Mouse (Mus musculus) hindbrain, embryonic 14.5 days (tissue): ENCODE data around the gene Eprs. TPM values are rescaled to one million over a fixed set of nuclear protein-coding genes. Genes with fewer than 3 reads are reported as not detected.

Experiments used
- ATAC-seq: fragments of 200-750 bp; cut with Nextera tagmentation; 2 replicates; pipeline ENCODE4 v1.8.0; 2017; ENCODE audit warnings: moderate number of reproducible peaks, mild to moderate bottlenecking, moderate TSS enrichment, moderate library complexity; ENCODE audit not compliant: low FRiP score
- DNase-seq: peaks from one replicate; pipeline ENCODE4 v3.0.0-alpha.2; 2015; ENCODE audit warnings: low spot score
- H3K27ac ChIP-seq: fragments of 300-500 bp; sonication (generic); 2 replicates; pipeline ENCODE4 v1.5.1; 2014; ENCODE audit warnings: mild to moderate bottlenecking, moderate library complexity
- H3K27me3 ChIP-seq: fragments of 300-500 bp; sonication (generic); 2 replicates; pipeline ENCODE4 v1.6.1; 2014; ENCODE audit warnings: mild to moderate bottlenecking, low read length, mixed read lengths; ENCODE audit not compliant: control insufficient read depth, insufficient read depth
- H3K36me3 ChIP-seq: fragments of 300-500 bp; sonication (generic); replicated peaks from 2 replicates; pipeline ENCODE4 v1.6.1; 2014; ENCODE audit not compliant: control insufficient read depth, insufficient read depth
- H3K4me1 ChIP-seq: fragments of 300-500 bp; sonication (generic); replicated peaks from 2 replicates; pipeline ENCODE4 v1.6.1; 2014; ENCODE audit warnings: antibody characterized with exemption, low read length, mixed read lengths; ENCODE audit not compliant: control insufficient read depth, insufficient read depth
- H3K4me2 ChIP-seq: fragments of 300-500 bp; sonication (generic); replicated peaks from 2 replicates; pipeline ENCODE4 v1.6.1; 2014; ENCODE audit warnings: mild to moderate bottlenecking, moderate library complexity
- H3K4me3 ChIP-seq: fragments of 300-500 bp; sonication (generic); replicated peaks from 2 replicates; pipeline ENCODE4 v1.5.1; 2014; ENCODE audit warnings: mild to moderate bottlenecking, low read length
- H3K9ac ChIP-seq: fragments of 300-500 bp; sonication (generic); 2 replicates; pipeline ENCODE4 v1.6.1; 2014
- H3K9me3 ChIP-seq: fragments of 300-500 bp; sonication (generic); 2 replicates; pipeline ENCODE4 v1.6.1; 2016; ENCODE audit warnings: low read length; ENCODE audit not compliant: control insufficient read depth
- WGBS: fragments of 180-500 bp; shearing (Covaris S2); extraction: QIAGEN DNeasy Blood & Tissue Kit; methylation state at CpG from one replicate; pipeline ENCODE4 v1.1.7; 2014; 5-methylcytosine and 5-hydroxymethylcytosine counted together
- polyA plus RNA-seq: library from polyadenylated mRNA; unstranded; fragments of >200 nt; fragmentation: Nextera tagmentation; extraction: Ambion mirVana; gene quantifications from 2 replicates; pipeline ENCODE4 v1.2.1, GENCODE M21; 2014

Eprs gene
- polyA plus RNA-seq, 1 experiment from 2014 or later = 142 TPM

DNA sequence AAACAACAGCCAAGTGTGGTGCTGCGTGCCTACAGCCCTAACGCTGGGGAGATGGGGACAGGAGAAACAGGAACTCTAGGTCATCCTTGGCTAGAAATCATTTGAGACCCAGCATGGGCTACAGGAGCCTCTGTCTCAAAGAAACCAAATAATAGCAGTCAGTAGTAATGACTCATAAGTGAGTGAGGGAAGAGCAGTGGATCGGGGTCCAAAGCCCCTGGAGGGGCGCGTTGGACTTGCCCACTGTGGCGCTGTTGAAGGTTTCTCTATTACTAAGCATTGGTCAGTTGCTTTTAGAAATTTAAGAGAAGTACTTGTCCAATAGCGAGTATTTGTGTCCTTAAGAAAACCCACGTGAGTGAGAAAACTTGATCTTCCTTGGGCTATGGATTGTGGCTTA, 9.5 kb upstream of the Eprs start:
- Histone ChIP-seq H3K36me3 (peaks cover 89% of the 10 kb centered on the region), H3K4me3 (no peak overlapping the region), H3K9ac (no peak overlapping the region), H3K4me1 (no peaks in the 10 kb centered on the region), H3K27me3 (no peaks in the 10 kb centered on the region), H3K27ac (no peak overlapping the region), H3K4me2 (no peak overlapping the region), H3K9me3 (no peaks in the 10 kb centered on the region)
- DNase-seq (no peak), ATAC-seq (no peak)
- WGBS = 98% methylated on average over 8 of the region's 8 CpGs

DNA sequence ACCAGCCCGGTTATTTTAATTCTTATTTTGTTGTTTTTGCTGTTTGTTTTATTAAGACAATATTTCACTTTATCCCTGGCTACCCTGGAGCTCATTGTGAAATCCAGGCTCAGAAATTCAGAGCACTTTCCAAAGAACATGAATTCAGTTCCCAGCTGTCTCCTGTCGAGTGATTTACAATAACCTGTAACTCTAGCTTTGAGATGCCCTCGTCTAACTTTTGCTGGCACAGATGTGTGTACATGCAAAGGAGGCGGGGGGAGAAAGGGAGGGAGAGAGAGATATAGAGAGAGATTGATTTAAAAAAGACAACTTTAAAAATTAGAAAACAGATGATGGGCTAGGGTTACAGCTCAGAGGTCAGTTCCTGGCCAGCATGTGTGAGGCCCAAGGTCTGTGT, 8.1 kb upstream of the Eprs start:
- H3K27ac ChIP-seq = no peak overlapping the region
- H3K9me3 ChIP-seq = no peaks in the 10 kb centered on the region
- H3K4me2 ChIP-seq = no peak overlapping the region
- DNase-seq (no peak), ATAC-seq (no peak)
- 94% methylated on average over 4 of the region's 4 CpGs for WGBS
- H3K4me3 ChIP-seq = no peak overlapping the region
- H3K4me1 ChIP-seq = no peaks in the 10 kb centered on the region
- H3K36me3 ChIP-seq = peaks cover 82% of the 10 kb centered on the region
- H3K9ac ChIP-seq = no peak overlapping the region
- no peaks in the 10 kb centered on the region for H3K27me3 ChIP-seq

DNA sequence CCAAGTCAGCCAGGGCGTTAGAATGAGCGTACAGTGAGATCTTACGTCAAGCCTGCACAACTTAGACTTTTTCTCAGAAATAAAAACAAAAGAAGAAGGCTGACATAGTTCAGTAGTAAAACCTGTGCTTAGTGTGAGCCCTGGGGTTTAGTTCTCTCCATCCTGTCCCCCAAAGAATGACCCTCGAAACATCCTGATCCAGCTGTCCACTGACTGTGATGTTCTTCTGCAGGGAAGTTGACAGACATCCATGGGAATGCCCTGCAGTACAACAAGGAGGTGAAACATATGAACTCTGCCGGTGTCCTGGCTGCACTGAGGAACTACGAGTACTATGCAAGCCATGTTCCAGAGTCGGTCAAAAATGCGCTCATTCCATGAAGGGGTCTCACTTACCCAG, 6.6 kb upstream of the Eprs start:
- 94% methylated on average over 8 of the region's 8 CpGs for WGBS
- Histone ChIP-seq H3K27ac (no peak overlapping the region), H3K36me3 (peaks cover 68% of the 10 kb centered on the region), H3K27me3 (no peaks in the 10 kb centered on the region), H3K9ac (no peak overlapping the region), H3K4me1 (no peaks in the 10 kb centered on the region), H3K4me3 (no peak overlapping the region), H3K4me2 (no peak overlapping the region), H3K9me3 (no peaks in the 10 kb centered on the region)
- DNase-seq (no peak), ATAC-seq (no peak)

DNA sequence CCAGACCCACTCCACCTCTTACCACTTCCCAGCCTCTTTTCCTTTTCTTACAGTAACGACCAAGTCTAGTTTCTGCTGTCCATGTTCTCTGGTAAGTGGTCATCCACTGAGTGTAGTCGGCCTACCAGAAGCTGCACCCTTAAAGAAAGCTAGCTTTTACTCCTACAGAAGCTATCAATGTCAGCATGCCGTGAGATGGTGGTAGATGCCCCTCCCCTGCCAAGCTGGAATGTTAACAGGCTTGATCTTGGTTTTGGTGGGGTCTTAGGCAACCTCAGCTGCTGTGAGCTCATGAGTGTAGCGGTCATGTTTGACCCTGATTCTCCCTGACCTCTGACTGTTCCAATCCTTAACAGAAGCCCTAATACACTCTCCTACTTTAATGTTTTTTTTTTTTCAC, 4.6 kb upstream of the Eprs start:
- Histone ChIP-seq H3K9me3 (no peaks in the 10 kb centered on the region), H3K4me1 (no peaks in the 10 kb centered on the region; the same call in 1 of the 2 replicates), H3K27ac (no peak overlapping the region), H3K36me3 (peaks cover 49% of the 10 kb centered on the region), H3K4me2 (no peak overlapping the region), H3K4me3 (no peak overlapping the region), H3K27me3 (no peaks in the 10 kb centered on the region), H3K9ac (no peak overlapping the region)
- no peak for ATAC-seq
- no peak for DNase-seq
- WGBS = 93% methylated on average over 4 of the region's 4 CpGs

DNA sequence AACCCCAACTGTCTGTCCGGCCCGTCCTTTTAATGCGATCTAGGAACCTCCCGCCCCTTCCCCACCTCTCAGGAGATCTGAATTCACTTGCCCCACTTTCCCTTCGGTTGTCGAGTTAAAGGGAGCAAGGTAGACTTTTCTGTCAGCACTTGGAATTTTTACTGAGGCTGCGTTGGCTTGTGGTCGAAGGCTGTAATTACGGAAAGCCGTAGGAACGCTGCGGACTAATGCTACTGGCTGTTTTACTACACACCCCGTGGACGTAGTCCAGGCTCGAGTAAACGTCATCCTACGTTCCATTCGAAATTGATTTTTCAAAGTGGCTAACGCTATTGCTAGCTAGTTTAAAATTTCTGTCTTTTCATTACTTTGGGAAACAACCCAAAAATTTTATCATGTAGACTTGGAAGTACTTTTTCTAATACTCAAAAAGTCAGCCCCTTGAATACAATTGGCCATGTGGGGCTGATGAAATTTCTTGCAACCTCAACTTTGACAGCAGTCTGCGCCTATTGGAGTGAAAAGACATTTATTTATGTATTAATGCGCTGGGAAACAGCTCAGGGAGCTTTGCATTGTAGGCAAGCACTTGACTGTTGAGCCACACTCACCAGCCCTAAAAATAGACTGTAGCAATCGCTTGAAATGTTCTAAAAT, 810 bp downstream of the Eprs start:
- H3K9ac ChIP-seq = peak overlapping the region; percentile 92
- 5% methylated on average over 22 of the region's 22 CpGs for WGBS
- H3K4me1 ChIP-seq = peaks cover 15% of the 10 kb centered on the region
- peak overlapping the region; percentile 98 for H3K4me3 ChIP-seq
- H3K36me3 ChIP-seq = peaks cover 22% of the 10 kb centered on the region
- no peaks in the 10 kb centered on the region for H3K27me3 ChIP-seq
- H3K27ac ChIP-seq = peak overlapping the region; percentile 90
- peak overlapping the region; percentile 76 for H3K4me2 ChIP-seq
- H3K9me3 ChIP-seq = no peaks in the 10 kb centered on the region
- DNase-seq (peak; percentile 60), ATAC-seq (peak; percentile 21; the same call in 1 of the 2 replicates)

DNA sequence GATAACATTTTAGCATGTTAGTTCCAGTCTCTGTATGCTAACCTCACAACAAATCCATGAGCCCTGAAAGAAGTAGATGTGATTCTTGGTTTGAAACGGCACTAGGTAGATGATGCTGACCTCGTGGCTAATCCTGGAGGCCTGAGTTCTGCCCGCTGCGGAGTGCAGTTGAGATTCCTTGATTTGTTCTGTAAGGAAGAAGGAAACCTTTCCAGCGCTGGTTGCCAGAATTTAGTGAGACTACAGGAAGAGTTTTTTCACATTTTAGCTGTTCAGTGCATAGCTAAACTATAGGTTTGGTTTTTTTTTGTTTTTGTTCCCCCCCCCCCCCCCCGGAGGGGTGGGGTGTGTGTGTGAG, 1.3 kb downstream of the Eprs start:
- ATAC-seq = no peak
- Histone ChIP-seq H3K9ac (peak overlapping the region; percentile 92), H3K27ac (peak overlapping the region; percentile 90; the same call in 1 of the 2 replicates), H3K27me3 (no peaks in the 10 kb centered on the region), H3K4me2 (peak overlapping the region; percentile 76), H3K4me3 (peak overlapping the region; percentile 98), H3K9me3 (no peaks in the 10 kb centered on the region), H3K4me1 (peaks cover 15% of the 10 kb centered on the region), H3K36me3 (peaks cover 20% of the 10 kb centered on the region)
- DNase-seq = no peak
- WGBS = 52% methylated on average over 6 of the region's 6 CpGs

DNA sequence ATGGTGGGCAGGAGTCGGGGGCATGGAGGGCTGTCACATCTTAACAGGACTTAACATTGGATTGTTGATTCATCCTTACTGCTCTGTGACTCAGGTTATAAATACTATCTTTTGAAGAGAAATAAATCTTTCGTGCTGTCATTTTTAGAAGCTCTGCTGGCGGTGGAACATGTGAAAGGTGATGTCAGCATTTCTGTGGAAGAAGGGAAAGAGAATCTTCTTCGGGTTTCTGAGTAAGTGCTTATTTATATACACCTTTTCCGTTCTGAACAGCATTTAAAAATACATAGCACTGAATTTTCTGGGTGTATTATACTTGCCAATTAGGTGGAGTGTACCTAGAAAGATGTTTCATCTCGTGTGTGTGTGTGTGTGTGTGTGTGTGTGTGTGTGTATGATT, 4.5 kb downstream of the Eprs start:
- no peak for ATAC-seq
- Histone ChIP-seq H3K9me3 (no peaks in the 10 kb centered on the region), H3K36me3 (peaks cover 43% of the 10 kb centered on the region), H3K27ac (no peak overlapping the region), H3K4me1 (peaks cover 15% of the 10 kb centered on the region), H3K4me3 (no peak overlapping the region), H3K4me2 (no peak overlapping the region), H3K27me3 (no peaks in the 10 kb centered on the region), H3K9ac (no peak overlapping the region)
- no peak for DNase-seq
- 89% methylated on average over 6 of the region's 6 CpGs for WGBS

DNA sequence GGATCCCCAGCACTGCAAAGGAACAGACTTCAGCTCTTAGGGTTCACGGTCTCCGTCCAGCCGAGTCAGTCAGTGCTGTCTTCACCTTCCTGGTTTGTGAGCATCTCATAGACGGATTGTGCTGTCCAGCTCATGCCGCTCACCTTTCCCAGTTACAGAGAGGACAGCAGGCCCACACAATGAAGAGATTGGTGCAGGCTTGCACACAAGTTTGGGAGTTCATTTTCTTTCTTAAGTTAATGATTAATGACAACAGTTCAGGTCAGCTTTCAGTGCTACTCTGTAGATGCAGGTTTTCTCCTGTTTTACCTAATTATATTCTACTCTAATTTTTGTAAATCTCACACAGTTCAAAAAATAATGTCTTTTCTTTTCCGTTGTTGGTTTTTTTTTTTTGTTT, 7.1 kb downstream of the Eprs start:
- 96% methylated on average over 6 of the region's 6 CpGs for WGBS
- no peak for ATAC-seq

DNA sequence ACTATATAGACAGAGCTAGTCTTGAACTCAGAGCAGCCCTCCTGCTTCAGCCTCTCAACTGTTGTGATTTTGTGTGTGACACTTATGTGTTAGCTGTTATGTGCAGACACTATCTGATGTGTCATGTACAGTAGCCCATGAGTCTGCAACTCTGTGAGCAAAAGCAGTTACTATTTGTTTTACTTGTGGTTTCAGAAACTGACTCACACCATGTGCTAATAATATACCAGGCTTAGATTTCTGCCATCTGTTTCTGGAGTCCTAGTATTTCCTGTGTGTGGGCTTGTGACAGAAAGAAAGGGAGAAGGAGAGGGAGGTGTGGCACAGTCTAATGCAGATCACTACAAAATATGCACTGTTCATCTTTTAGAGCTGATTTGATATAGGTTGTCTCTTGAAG, 13.5 kb downstream of the Eprs start:
- no peak for ATAC-seq
- Histone ChIP-seq H3K36me3 (peaks cover 96% of the 10 kb centered on the region), H3K4me2 (no peak overlapping the region), H3K9me3 (no peaks in the 10 kb centered on the region), H3K4me1 (no peaks in the 10 kb centered on the region), H3K27me3 (no peaks in the 10 kb centered on the region), H3K9ac (no peak overlapping the region), H3K4me3 (no peak overlapping the region), H3K27ac (no peak overlapping the region)
- no peak for DNase-seq

More for the DNA sequence above, 7.1 kb downstream of the Eprs start:
- H3K4me1 ChIP-seq = peaks cover 5% of the 10 kb centered on the region; the same call in 1 of the 2 replicates
- H3K9me3 ChIP-seq = no peaks in the 10 kb centered on the region
- DNase-seq = no peak
- H3K4me3 ChIP-seq = no peak overlapping the region
- H3K9ac ChIP-seq = no peak overlapping the region
- H3K4me2 ChIP-seq = no peak overlapping the region
- H3K27ac ChIP-seq = no peak overlapping the region
- peaks cover 67% of the 10 kb centered on the region for H3K36me3 ChIP-seq
- H3K27me3 ChIP-seq = no peaks in the 10 kb centered on the region

DNA sequence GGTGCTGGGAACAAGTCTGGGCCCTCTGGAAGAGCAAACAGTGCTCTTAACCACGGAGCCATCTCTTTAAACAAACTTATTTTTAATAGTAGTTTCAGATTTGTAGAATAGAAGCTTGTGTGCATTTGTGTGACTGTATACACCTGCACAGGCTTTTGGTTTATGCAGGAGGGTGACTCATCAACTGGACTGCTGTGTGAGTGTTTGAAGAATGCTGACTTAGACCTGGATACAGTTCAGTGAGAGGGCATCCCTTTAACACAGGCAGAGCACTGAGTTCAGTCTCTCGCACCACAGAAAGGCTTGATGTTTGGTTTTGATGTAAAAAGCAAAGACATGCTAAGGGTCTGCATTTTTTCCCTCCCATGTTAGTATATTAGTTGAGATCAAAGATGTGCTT, 14.6 kb downstream of the Eprs start:
- no peak overlapping the region for H3K27ac ChIP-seq
- 92% methylated on average over 2 of the region's 2 CpGs for WGBS
- peaks cover 95% of the 10 kb centered on the region for H3K36me3 ChIP-seq
- DNase-seq (no peak), ATAC-seq (no peak)
- no peaks in the 10 kb centered on the region for H3K9me3 ChIP-seq
- no peak overlapping the region for H3K4me3 ChIP-seq
- no peak overlapping the region for H3K9ac ChIP-seq
- no peaks in the 10 kb centered on the region for H3K27me3 ChIP-seq
- H3K4me1 ChIP-seq = no peaks in the 10 kb centered on the region
- H3K4me2 ChIP-seq = no peak overlapping the region
